Mouse (Mus musculus) liver, embryonic 14 days (tissue): ENCODE data around the gene Myl12a. TPM values are rescaled to one million over a fixed set of nuclear protein-coding genes. Genes with fewer than 3 reads are reported as not detected.

ENCODE experiments used
- polyA plus RNA-seq: library from polyadenylated mRNA; depleted of rRNA; stranded (reverse); fragments of >200 nt; gene quantifications from 2 replicates; pipeline ENCODE4 v1.2.3, GENCODE M21; 2012; rRNA removed

Myl12a gene
- 90.6 and 103 TPM in 2 replicates for polyA plus RNA-seq

DNA sequence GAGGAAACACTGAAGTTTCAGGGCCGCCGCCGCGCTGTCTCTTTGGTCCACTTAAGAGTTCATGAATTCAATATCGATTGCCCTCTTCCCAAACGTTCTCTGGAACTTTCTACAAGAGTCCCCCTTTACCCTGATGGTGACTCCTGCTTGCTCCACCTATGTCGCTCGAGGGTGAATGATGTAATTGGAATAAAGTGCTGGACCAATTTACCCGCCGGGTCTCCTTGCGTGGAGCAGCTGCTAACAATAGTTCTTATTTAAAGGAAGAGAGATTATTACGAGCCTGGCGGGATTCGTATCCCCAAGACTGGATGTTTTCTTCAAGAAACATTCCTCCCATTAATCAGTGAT, at the start of gene Myl12a:
Myl12a (minus strand) TSS at position 135 of the 351 bp plus-strand sequence.

DNA sequence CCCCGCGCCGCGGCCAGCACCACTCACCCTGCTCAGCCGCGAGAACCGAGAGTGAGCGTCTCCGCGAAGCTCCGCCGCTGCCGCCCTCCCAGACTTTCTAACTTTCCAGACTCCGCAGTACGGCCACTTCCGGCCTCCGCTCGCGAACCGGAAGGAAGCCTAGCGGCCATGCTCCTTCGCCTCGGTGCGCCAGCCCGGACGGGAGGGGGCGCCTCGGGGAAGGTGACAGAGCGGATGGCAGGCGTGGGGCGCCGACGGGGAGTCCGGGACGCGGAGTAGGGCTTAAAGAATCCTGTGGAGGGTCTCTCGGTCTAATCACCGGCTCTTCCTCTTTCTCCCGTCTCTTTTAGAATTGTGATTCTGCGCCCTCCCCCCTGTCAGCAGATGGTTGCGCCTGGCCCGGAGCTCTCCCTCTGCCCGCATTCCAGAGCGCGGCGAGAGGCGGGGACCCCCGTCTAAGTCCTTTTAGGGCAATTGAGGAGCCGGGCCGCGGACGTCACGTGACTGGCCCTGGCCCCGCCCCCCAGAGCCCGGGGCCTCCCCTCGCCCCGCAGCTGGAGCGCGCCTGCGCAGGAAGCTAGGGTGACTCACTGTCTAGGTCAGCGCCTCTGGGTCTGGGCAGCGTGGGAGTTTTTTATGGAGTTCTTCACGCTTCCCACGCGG, 466 bp downstream of the Myl12a start, which contains the start of gene Myom1:
Myom1 (plus strand) TSS at position 553 of the 663 bp plus-strand sequence.

Other genes with a start within 250 kb of the Myl12a start
- gene Tgif1, start 149.3 kb downstream of the Myl12a start, polyA plus RNA-seq: 6.7 and 7.1 TPM in 2 replicates
- 3.1 and 3.2 TPM in 2 replicates for gene Myom1, start 245 bp downstream of the Myl12a start, polyA plus RNA-seq
- gene Lpin2, start 179.7 kb upstream of the Myl12a start, polyA plus RNA-seq: 25.4 and 32.8 TPM in 2 replicates